Mouse (Mus musculus) kidney, postnatal 10 days (tissue): ENCODE results near the gene Shisa6.

Experiments
- DNase-seq: peaks from one replicate; pipeline ENCODE4 v3.0.0; 2021; ENCODE audit warnings: mixed read lengths

Shisa6 gene

GRCm38 (mm10) chr11:66218469-66218868, 307.3 kb downstream of the Shisa6 start:
- DNase-seq, result no peak

- DNase-seq, result peak; percentile 84
Observed at GRCm38 (mm10) chr11:66188627-66189287, 337.0 kb downstream of the Shisa6 start.

GRCm38 (mm10) chr11:66188146-66188545, 337.6 kb downstream of the Shisa6 start:
- no peak for DNase-seq

- no peak for DNase-seq
Observed at GRCm38 (mm10) chr11:66177781-66178180, 348.0 kb downstream of the Shisa6 start.

- DNase-seq, result peak; percentile 86
Observed at GRCm38 (mm10) chr11:66167801-66168651, 357.7 kb downstream of the Shisa6 start, which contains the start of gene Dnah9. Gene Dnah9, minus strand, starts transcription at chr11:66168551.

- no peak for DNase-seq
Observed at GRCm38 (mm10) chr11:66164022-66164421, 361.7 kb downstream of the Shisa6 start.
